Mouse (Mus musculus) testis, adult 2 months (tissue): ENCODE data around the gene Zfp523.

ENCODE experiments used
- CTCF ChIP-seq: fragments of 200-500 bp; IDR thresholded peaks from 2 replicates; pipeline ENCODE4 v1.5.1; 2012; ENCODE audit warnings: low read depth, mild to moderate bottlenecking, inconsistent platforms, low read length, moderate library complexity; ENCODE audit not compliant: control insufficient read depth, insufficient read depth, insufficient replicate concordance
- POLR2A ChIP-seq: fragments of 200-500 bp; IDR thresholded peaks from 2 replicates; pipeline ENCODE4 v1.6.1; 2012; ENCODE audit warnings: low read depth, mild to moderate bottlenecking, inconsistent platforms, low read length, moderate library complexity; ENCODE audit not compliant: control insufficient read depth

DNA sequence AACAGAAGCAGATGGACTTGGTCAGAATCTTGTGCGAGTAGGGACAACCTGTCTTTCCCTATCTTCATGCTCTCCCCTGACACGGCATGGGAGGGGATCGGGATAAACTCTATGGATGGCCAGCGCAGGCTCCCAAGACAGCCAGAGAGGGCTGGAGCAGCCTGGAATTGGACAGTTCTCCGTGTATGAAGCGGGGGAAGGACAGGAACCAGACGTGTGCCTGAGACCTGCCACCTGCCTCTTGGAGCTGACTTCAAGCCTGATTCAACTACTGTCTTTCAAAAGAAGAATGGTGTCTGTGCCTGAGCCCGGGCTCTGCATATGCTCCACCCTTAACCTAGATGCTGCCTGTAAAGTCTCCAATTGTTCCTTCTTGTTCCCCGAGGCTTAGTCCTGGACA is 4.2 kb upstream of the Zfp523 start:
- TF ChIP-seq POLR2A (no peak), CTCF (no peak)
